Mouse (Mus musculus) megakaryocyte, embryonic 14.5 days (primary cell): ENCODE measurements around the gene Lrit3. TPM values are rescaled to one million over a fixed set of nuclear protein-coding genes. Genes with fewer than 3 reads are reported as not detected.

ENCODE experiments used
- H3K27me3 ChIP-seq: replicated peaks from 2 replicates; pipeline ENCODE3; 2012; ENCODE audit warnings: inconsistent platforms
- H3K36me3 ChIP-seq: replicated peaks from 2 replicates; pipeline ENCODE3; 2012; ENCODE audit warnings: low read length, inconsistent platforms, mixed read lengths
- H3K4me1 ChIP-seq: 2 replicates; pipeline ENCODE4 v1.6.1; 2012; ENCODE audit warnings: inconsistent platforms
- H3K4me3 ChIP-seq: replicated peaks from 2 replicates; pipeline ENCODE3; 2012; ENCODE audit warnings: moderate library complexity, mild to moderate bottlenecking, inconsistent platforms
- H3K9me3 ChIP-seq: 2 replicates; pipeline ENCODE4 v1.6.1; 2012; ENCODE audit warnings: inconsistent platforms
- FLI1 ChIP-seq: IDR thresholded peaks from 2 replicates; pipeline ENCODE4 v1.6.1; 2012; ENCODE audit warnings: low read length, inconsistent platforms, mixed read lengths
- GATA1 ChIP-seq: IDR thresholded peaks from 3 replicates; pipeline ENCODE4 v1.6.1; 2012; ENCODE audit warnings: mixed read lengths, low read length, inconsistent platforms, borderline replicate concordance
- polyA plus RNA-seq: library from polyadenylated mRNA; stranded (reverse); fragments of >175 nt; gene quantifications from 2 replicates; pipeline ENCODE4 v1.2.3, GENCODE M21; 2012; ENCODE audit warnings: low replicate concordance; ENCODE audit not compliant: insufficient read depth

Gene Lrit3
- polyA plus RNA-seq, 1 experiment: not detected

DNA sequence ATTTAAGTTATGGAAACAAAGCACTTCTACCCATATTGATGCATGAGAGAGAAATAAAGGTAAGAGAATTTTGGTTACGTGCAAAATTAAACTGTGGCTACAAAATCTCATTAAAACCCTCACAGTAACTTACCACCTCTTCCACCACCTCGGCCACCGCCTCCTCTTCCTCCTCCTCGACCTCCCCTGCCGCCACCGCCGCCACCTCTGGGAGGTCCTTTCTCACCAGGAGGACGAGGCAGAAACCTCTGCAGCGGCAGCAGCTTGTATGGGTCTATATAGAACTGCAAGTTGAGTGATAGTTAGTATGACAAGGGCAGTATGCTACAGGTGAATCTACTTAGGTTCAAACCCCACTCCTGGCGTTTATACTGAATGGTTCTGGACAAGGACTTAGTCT lies 22.9 kb upstream of the Lrit3 start:
- Histone ChIP-seq H3K4me1 (peaks cover 28% of the 10 kb centered on the region), H3K27me3 (no peaks in the 10 kb centered on the region), H3K9me3 (no peaks in the 10 kb centered on the region), H3K36me3 (peaks cover 65% of the 10 kb centered on the region), H3K4me3 (no peak overlapping the region)
- TF ChIP-seq GATA1: no peak
- no peak for TF ChIP-seq FLI1

DNA sequence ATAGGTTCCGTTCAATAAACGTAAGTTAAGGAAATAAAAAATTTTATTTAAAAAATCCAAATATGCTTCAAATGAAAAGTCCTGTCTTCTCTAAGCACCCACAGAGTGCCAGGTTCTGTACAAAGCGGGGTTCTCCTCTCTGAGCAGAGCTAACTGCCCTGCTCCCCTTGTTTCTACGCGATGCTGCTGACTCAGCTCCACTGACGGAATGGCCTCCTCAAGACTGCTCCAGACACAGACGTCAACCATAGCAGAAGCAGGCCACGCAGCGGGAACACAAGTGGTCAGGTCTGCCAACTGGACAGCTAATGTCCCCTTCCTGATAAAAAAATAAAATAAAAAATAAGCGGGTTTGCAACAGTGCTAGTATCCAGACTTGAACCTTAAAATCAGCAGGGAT lies 21.1 kb upstream of the Lrit3 start:
- Histone ChIP-seq H3K36me3 (peaks cover 69% of the 10 kb centered on the region), H3K27me3 (no peaks in the 10 kb centered on the region), H3K4me1 (peaks cover 21% of the 10 kb centered on the region), H3K4me3 (no peak overlapping the region), H3K9me3 (no peaks in the 10 kb centered on the region)
- TF ChIP-seq FLI1: no peak
- no peak for TF ChIP-seq GATA1

DNA sequence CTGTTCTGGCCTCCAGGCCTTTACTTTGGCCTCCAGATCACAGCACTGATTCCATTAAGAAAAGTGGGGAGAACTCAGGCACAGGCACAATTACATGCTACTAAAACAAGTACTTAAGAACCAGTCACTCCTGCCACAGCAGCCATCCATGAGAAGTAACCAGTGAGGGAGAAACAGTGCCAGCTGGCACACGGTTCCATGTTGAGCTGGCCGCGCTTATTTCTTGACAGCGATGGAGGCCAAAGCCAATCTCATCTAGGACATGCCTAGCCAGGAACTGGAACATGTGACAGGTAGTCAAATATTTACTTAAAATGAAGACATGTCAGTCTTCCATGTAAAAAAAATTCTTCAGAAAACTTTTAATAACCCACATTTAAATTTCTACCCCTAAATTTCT lies 20.3 kb upstream of the Lrit3 start:
- no peaks in the 10 kb centered on the region for H3K9me3 ChIP-seq
- H3K27me3 ChIP-seq: no peaks in the 10 kb centered on the region
- TF ChIP-seq FLI1: no peak
- TF ChIP-seq GATA1: no peak
- peaks cover 72% of the 10 kb centered on the region for H3K36me3 ChIP-seq
- peaks cover 14% of the 10 kb centered on the region for H3K4me1 ChIP-seq
- no peak overlapping the region for H3K4me3 ChIP-seq

DNA sequence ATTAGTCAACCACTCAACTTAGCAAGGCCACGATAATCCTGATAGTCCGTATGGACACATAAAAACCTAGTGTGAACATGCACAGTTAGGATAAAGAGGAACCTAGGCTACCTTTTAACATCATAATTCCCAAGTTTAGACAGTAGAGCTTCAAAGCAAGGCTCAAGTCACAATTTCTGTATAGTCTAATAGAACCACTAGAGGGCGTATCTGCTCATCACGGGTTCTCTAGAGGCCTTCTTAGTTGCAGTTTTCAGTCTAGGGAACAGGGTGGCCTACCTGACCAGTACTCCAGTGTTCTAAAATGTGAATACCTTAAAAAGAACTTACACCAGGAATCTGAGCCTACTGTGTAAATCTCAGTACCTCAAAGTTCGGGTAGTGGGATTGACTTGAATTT lies 19.5 kb upstream of the Lrit3 start:
- no peak for TF ChIP-seq FLI1
- TF ChIP-seq GATA1: no peak
- peaks cover 7% of the 10 kb centered on the region; the same call in 1 of the 2 replicates for H3K4me1 ChIP-seq
- peaks cover 68% of the 10 kb centered on the region for H3K36me3 ChIP-seq
- H3K27me3 ChIP-seq: no peaks in the 10 kb centered on the region
- no peaks in the 10 kb centered on the region for H3K9me3 ChIP-seq
- no peak overlapping the region for H3K4me3 ChIP-seq

DNA sequence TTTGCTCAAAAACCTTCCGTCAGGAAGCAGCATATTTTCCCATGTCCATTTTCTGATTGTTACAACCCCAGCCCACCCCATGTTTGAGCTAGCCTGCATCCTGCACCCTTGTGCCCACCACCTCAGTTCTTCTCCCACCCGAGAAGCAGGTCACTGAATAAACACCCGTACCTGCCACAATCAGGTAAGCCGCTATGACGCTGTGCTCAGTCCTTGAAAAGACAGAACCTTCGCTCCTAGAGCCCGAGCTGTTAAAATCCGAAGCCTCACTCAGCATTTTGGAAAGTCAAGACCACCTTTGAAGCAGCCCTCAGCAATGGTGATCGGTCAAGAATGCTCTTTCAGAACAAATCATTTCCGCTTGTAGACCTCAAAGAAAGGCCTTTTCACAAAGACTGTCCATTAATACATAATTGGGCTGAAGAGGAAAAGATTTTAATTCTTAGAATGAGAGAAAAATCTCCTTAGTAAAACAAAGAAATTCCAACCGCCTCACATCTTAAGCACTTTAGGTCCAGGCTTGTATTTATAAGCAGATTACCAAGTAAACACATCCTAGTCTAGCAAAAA lies 18.5 kb upstream of the Lrit3 start, which contains the start of gene Rrh:
TSS of gene Rrh (minus strand) at position 382 of the 570 bp plus-strand sequence.
- Histone ChIP-seq H3K27me3 (no peaks in the 10 kb centered on the region), H3K4me1 (0 out of 2 replicates have a peak, but pooled peaks cover under 1% of the 10 kb centered on the region), H3K9me3 (no peaks in the 10 kb centered on the region), H3K4me3 (no peak within 1 kb of the TSS), H3K36me3 (peaks cover 58% of the 10 kb centered on the region)
- TF ChIP-seq GATA1 (no peak), FLI1 (no peak)

DNA sequence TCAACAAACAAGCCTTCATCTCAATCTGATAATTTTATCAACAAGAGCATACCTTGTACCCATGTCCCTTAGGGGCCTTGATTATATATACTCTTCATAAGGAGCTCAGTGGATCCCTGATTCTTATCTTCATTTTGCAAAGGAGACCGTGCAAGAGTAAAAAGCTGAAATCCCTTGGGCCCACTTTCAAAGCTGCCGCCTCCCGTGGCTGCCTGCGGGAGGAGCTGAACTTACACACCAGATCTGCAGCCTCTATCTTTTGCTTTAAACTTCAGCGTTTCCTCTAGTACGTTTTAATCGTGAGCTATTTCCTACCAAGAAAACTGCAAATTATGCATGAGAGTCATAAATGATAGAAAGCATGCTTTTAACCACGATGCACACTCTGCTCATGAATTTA lies 17.9 kb upstream of the Lrit3 start:
- Histone ChIP-seq H3K4me3 (no peak overlapping the region), H3K4me1 (no peaks in the 10 kb centered on the region), H3K36me3 (peaks cover 55% of the 10 kb centered on the region), H3K27me3 (no peaks in the 10 kb centered on the region), H3K9me3 (no peaks in the 10 kb centered on the region)
- TF ChIP-seq FLI1 (no peak), GATA1 (no peak)

DNA sequence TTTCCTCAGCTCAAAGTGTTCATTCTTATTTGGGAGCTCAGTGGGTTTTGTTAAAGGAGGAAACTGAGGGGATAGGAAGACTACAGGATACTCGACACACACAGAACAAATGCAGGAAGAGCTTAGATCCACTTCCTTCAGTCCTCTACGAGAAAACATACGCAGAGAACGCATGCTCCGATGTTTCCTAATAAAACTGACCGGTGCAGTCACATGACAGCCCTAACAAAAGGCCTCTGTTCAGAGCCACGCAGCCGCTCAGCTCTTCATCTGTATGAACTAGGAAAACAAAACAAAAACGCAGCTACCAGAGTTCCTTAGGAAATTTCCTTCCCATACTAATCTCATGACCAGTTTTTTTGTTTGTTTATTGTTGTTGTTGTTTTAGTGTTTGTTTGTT lies 17.0 kb upstream of the Lrit3 start:
- H3K4me3 ChIP-seq: no peak overlapping the region
- TF ChIP-seq FLI1 (no peak), GATA1 (no peak)
- peaks cover 46% of the 10 kb centered on the region for H3K36me3 ChIP-seq
- no peaks in the 10 kb centered on the region for H3K4me1 ChIP-seq
- H3K27me3 ChIP-seq: no peaks in the 10 kb centered on the region
- no peaks in the 10 kb centered on the region for H3K9me3 ChIP-seq

DNA sequence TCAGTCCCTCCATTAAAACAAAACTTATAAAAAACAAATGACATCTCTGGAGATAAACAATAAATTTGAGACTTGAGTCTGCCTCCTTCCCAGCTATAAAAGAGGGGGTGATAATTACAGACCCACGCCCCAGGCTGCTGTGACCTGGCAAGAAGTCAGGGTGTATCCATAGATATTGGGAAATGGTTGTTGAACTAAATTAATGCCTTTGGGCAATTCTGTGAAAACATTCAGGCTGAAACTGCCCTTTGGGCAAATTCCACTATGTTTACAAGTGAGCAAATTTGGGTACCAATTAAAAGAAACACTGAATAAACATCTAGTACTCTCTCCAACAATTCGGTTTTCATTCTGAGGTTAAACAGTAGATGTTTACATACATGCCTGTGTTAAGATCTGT lies 4.8 kb downstream of the Lrit3 start:
- H3K4me3 ChIP-seq: no peak overlapping the region
- no peaks in the 10 kb centered on the region for H3K4me1 ChIP-seq
- H3K9me3 ChIP-seq: 0 out of 2 replicates have a peak, but pooled peaks cover 3% of the 10 kb centered on the region
- TF ChIP-seq FLI1 (no peak), GATA1 (no peak)
- peaks cover 2% of the 10 kb centered on the region for H3K27me3 ChIP-seq
- no peaks in the 10 kb centered on the region for H3K36me3 ChIP-seq

DNA sequence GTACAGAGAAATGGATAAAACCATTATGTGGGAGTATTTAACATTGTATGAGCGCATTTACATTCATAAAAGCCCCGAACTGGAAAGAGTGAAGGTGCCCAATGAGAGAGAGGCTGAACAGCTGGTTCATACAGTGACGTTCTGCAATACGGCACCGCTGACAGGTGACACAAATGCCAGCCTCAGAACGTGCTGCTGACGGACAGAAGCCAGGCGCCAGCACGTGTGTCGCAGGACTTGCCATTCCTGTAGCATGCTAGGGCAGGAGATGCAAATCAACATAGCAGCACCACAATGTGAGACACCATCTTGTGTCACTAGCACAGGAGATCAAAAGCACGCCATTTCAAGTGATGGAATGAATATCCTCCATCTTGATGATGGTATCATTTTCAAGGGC lies 5.3 kb downstream of the Lrit3 start:
- Histone ChIP-seq H3K4me1 (no peaks in the 10 kb centered on the region), H3K27me3 (peaks cover 2% of the 10 kb centered on the region), H3K36me3 (no peaks in the 10 kb centered on the region), H3K9me3 (0 out of 2 replicates have a peak, but pooled peaks cover 3% of the 10 kb centered on the region), H3K4me3 (no peak overlapping the region)
- no peak for TF ChIP-seq FLI1
- no peak for TF ChIP-seq GATA1

DNA sequence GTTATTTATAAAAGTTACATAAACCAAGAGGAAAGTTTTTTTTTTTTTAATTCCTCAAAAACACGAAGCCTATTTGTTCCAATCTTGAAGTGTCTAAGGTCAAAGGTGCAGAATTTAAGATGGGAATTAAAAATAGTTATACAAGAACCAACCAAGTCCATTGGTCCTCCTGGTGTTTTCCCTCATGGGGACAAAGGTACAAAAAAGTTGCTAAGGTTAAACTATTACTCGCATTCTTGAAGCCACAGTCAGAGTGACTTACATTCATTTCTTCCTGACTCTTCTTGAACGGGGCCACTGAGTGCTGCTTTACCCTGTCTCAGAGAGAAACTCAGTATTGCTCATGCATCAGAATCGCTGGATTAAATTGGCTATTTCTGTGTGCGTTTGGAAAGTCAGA lies 6.5 kb downstream of the Lrit3 start:
- no peaks in the 10 kb centered on the region for H3K4me1 ChIP-seq
- TF ChIP-seq GATA1 (no peak), FLI1 (no peak)
- H3K9me3 ChIP-seq: 0 out of 2 replicates have a peak, but pooled peaks cover 2% of the 10 kb centered on the region
- no peaks in the 10 kb centered on the region for H3K36me3 ChIP-seq
- peaks cover 2% of the 10 kb centered on the region for H3K27me3 ChIP-seq
- H3K4me3 ChIP-seq: no peak overlapping the region

DNA sequence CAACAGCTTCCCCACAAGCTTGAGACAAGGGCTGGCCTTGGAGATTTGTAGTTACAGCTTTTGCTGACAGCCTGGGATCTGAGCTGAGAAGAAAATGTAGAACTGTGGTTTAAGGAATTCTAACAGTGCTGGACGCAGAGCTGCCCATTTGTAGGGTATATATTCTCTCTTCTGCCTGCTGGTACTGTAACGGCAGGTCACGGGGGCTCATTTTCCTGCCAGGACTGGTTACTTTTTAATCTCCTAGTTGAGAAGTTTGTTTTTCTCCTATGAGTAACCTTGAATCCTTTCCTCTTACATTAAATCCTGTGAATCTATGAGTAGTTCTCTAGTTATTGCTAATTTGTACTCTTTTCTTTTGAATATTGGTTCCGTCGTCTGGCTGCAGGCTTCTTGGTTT lies 10.0 kb downstream of the Lrit3 start:
- H3K4me1 ChIP-seq: no peaks in the 10 kb centered on the region
- H3K4me3 ChIP-seq: no peak overlapping the region
- H3K27me3 ChIP-seq: peaks cover 2% of the 10 kb centered on the region
- peaks cover 5% of the 10 kb centered on the region for H3K9me3 ChIP-seq
- no peaks in the 10 kb centered on the region for H3K36me3 ChIP-seq
- TF ChIP-seq FLI1 (no peak), GATA1 (no peak)
